Mouse (Mus musculus): ENCODE data around the gene Snap25.

The Snap25 gene

DNA sequence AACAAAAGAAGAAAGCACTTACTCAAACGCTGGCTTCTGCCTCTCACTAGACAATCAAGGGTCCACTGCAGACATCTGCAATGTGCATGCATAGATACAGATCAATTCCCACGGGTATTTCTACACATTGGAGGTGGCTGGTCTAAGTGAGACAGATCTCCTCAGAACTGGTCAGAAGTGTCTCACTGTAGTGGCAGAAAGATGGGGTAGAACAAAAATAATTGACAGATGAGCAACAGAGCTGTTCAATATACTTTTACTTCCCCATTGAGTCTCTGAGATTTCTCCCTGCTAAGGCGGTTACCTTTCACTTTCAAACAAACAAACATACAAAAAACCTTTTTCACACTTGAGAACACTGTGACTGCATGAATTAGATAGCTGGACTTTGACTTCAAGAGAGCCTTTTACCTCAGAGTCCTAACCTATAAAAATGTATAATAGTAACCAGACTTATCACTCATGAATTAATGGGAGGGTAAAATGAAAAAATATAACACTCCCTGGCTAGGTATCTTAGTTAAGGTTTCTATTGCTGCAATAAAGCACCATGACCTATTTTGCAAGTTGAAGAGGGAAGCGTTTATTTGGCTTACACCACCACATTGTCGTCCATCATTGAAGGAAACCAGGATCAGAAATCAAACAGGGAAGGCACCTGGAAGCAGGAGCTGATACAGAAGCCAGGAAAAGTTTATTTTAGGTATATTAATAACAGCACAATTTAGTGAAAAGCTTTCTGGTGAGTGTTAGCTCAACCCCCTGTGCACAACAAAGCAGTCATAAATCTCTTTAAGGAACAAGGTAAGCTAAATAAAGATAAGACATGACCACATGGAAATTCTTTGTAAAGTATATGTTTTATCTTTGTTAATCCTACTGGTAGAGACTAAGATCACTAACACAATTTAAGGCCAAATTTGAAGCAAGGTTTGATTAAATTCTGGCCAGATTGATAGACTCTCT is 110.8 kb downstream of the Snap25 start:
- no peak for TF ChIP-seq GATA4 (IDR thresholded peaks at IDR 0.05; ENCODE audit: insufficient replicate concordance, low read length)

DNA sequence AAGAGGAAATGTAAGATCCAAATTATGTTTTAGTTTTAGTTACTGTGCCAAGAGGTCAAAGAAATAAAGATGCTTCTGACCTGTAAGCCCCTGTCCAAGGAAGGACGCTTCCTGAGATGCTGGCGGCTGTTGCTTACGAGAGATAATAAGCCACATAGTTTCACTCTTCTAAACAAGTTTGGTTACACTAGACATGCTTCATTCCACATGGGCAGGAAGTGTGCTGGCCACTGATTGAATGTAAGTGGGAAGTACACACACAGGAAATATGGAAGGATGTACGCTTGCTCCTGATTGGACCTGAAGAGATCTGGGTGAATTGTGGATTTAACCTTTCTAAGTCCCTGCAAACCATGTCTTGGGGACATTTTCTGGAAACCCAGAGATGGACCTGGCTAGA is 114.4 kb downstream of the Snap25 start:
- no peak for TF ChIP-seq GATA4 (IDR thresholded peaks at IDR 0.05; ENCODE audit: insufficient replicate concordance, low read length)
